Mouse (Mus musculus) testis, adult 10 weeks (tissue): Measurements from ENCODE around the gene Efhd2. TPM values are rescaled to one million over a fixed set of nuclear protein-coding genes. Genes with fewer than 3 reads are reported as not detected.

Source experiments
- polyA plus RNA-seq: library from polyadenylated mRNA; stranded (reverse); fragments of 350-450 nt; fragmentation: Illumina TruSeq; extraction: RNeasy Lipid Tissue Mini Kit (QIAGEN cat#74804); gene quantifications from one replicate; pipeline ENCODE4 v1.2.3, GENCODE M21; 2014; ENCODE audit warnings: low read depth, low replicate concordance

Gene Efhd2
- 2.5 TPM for polyA plus RNA-seq

DNA sequence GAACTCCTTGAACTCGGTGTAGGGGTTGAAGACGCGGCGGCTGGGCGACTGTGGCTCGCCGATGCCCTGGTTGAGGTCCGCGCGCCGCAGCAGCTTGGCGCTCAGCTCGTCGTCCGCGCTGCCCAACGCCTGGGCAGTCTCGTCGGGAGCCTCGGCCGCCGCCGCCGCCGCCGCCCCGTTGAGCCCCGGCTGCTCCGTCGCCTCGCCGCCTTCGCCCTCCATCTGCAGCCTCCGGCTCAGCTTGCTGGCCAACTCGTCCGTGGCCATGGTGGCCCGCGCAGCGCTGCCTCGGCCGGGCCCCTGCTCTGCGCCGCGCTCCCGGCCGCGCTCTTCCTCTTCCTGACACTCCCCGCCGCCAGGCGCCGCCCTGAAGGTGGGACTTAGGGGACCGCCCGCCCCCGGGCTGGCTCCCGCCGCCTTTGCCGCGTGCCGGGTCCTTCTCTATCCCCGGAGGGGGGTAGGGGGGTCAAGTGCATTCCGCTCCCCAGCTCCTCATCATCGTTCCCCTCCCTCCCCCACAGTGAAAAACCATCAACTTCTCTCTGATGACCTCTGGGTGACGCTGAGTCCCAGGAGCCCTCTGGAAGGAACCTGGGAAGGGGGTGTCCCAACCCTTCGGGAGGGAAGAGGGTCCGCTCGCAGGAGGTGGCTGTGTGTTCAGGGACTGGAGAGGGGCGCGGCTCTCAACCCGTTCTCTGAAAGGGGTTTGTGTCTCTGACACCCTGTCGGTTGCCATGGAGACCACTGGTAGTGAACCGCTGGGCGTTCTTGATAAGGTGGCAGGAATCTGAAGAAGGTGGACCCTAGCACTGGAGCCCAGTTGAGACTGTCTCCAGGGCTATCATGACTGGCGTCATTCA, at the start of gene Efhd2:
Gene Efhd2 (minus strand): TSS at position 320 of the 860 bp plus-strand sequence.

DNA sequence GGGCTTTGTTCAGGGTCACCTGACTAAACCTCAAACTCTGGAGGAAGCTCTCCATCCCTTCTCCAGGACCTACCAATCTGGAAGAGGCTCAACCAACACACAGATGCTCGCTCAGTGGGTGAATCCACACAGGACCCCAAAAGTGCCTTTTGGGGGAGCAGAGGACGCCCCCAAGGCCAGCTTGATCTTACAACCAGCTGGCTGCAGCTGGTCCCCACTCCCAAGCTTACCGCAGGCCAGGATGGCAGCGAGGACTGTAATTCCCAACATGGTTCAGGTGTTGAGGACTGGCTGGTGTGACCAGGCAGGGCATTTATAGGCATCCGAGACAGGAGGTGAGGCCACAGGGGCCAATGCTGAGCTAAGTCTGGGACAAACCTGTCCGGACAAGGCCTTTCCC, 28.7 kb downstream of the Efhd2 start, which contains the start of gene Ctrc:
Gene Ctrc (minus strand): TSS at position 361 of the 400 bp plus-strand sequence.

DNA sequence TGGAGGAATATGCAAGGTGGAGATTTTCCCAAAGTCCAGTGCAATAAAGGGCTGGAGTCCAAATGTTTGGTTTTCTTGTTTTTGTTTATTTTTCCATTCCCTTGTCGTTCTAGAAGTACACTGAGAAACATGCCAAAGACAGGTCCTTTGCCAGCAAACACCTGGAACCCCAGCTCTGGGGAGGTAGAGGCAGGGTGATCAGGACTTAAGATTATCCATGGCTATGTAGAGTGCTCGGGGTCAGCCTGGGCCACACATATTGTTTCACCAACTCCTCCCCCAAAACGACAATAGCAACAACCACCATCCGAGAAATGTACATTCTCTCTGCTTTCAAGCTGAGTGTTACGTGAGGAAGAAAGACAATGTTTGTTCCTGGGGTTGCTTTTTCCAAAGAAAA, 48.7 kb downstream of the Efhd2 start, which contains the start of gene Cela2a:
Gene Cela2a (minus strand): TSS at position 101 of the 400 bp plus-strand sequence.

Other genes starting within 250 kb of the Efhd2 start
- 2.8 TPM for gene Plekhm2, start 210.0 kb downstream of the Efhd2 start, polyA plus RNA-seq
- 0.28 TPM for gene Rsc1a1, start 189.3 kb downstream of the Efhd2 start, polyA plus RNA-seq
- gene Ddi2, start 151.5 kb downstream of the Efhd2 start, polyA plus RNA-seq = 5.7 TPM
- gene Agmat, start 128.2 kb downstream of the Efhd2 start, polyA plus RNA-seq = not detected
- 3.8 TPM for gene Dnajc16, start 84.0 kb downstream of the Efhd2 start, polyA plus RNA-seq
- gene Casp9, start 81.3 kb downstream of the Efhd2 start, polyA plus RNA-seq = 4.0 TPM
- gene Cela2a, start 48.8 kb downstream of the Efhd2 start, polyA plus RNA-seq = not detected
- not detected for gene Ctrc, start 28.6 kb downstream of the Efhd2 start, polyA plus RNA-seq
- gene Fhad1, start 140.2 kb upstream of the Efhd2 start, polyA plus RNA-seq = 123 TPM
- 0.18 TPM for gene Tmem51, start 209.4 kb upstream of the Efhd2 start, polyA plus RNA-seq